Mouse (Mus musculus) ES-E14 (cell line): ENCODE results near the gene Mbd6. TPM values are rescaled to one million over a fixed set of nuclear protein-coding genes. Genes with fewer than 3 reads are reported as not detected.
A peak's percentile ranks its signal among the peaks of the same experiment; 100 is the strongest.

Source experiments
- DNase-seq: peaks from one replicate; pipeline ENCODE4 v3.0.0-alpha.2; 2013; ENCODE audit warnings: low read depth, low spot score
- H3K27ac ChIP-seq: 2 replicates; pipeline ENCODE4 v1.5.1; 2012; ENCODE audit warnings: low read depth, mild to moderate bottlenecking, low read length, moderate library complexity, mixed read lengths; ENCODE audit not compliant: poor library complexity, insufficient read depth, severe bottlenecking
- H3K36me3 ChIP-seq: 2 replicates; pipeline ENCODE4 v1.6.1; 2012; ENCODE audit warnings: mild to moderate bottlenecking, low read length, moderate library complexity, mixed read lengths; ENCODE audit not compliant: control insufficient read depth, poor library complexity, insufficient read depth, severe bottlenecking
- H3K4me1 ChIP-seq, 2 experiments: fragments of 150-350 bp in 1 of 2; sonication (generic) in 1 of 2; 2 replicates each; pipeline ENCODE4 v1.6.1; 2012; ENCODE audit warnings: low read length in 2 of 2, mild to moderate bottlenecking in 1 of 2, mixed read lengths in 1 of 2; ENCODE audit not compliant: control insufficient read depth in 2 of 2, insufficient read depth in 2 of 2, poor library complexity in 1 of 2
- H3K4me3 ChIP-seq, 2 experiments: fragments of 150-350 bp in 1 of 2; sonication (generic) in 1 of 2; 2 replicates each; pipeline ENCODE4 v1.5.1; 2012; ENCODE audit warnings: low read length in 2 of 2, low read depth in 1 of 2, mild to moderate bottlenecking in 1 of 2, mixed read lengths in 1 of 2; ENCODE audit not compliant: insufficient read depth in 1 of 2, poor library complexity in 1 of 2, severe bottlenecking in 1 of 2
- H3K9ac ChIP-seq: 2 replicates; pipeline ENCODE4 v1.6.1; 2012; ENCODE audit warnings: low read depth, mild to moderate bottlenecking, low read length, mixed read lengths; ENCODE audit not compliant: poor library complexity, insufficient read depth, severe bottlenecking
- H3K9me3 ChIP-seq: fragments of 150-350 bp; sonication (generic); 2 replicates; pipeline ENCODE4 v1.6.1; 2012; ENCODE audit warnings: low read depth, mild to moderate bottlenecking, low read length; ENCODE audit not compliant: control insufficient read depth, insufficient read depth
- CHD2 ChIP-seq: IDR thresholded peaks from 2 replicates; pipeline ENCODE4 v1.6.1; 2014; ENCODE audit warnings: mild to moderate bottlenecking, low read depth, low read length, inconsistent platforms
- HCFC1 ChIP-seq: IDR thresholded peaks from 2 replicates; pipeline ENCODE4 v1.6.1; 2012; ENCODE audit warnings: low read length, inconsistent platforms, borderline replicate concordance; ENCODE audit not compliant: insufficient read depth
- MAFK ChIP-seq: IDR thresholded peaks from 2 replicates; pipeline ENCODE4 v1.6.1; 2014; ENCODE audit warnings: mild to moderate bottlenecking, low read depth, low read length, inconsistent platforms; ENCODE audit not compliant: insufficient read depth
- ZC3H11A ChIP-seq: IDR thresholded peaks from 2 replicates; pipeline ENCODE4 v1.6.1; 2012; ENCODE audit warnings: low read depth, mild to moderate bottlenecking, inconsistent platforms, low read length, borderline replicate concordance
- ZNF384 ChIP-seq: IDR thresholded peaks from 2 replicates; pipeline ENCODE4 v1.6.1; 2012; ENCODE audit warnings: low read depth, low read length, inconsistent platforms
- in situ Hi-C, 2 experiments: fragments of 600-800 bp; cut with MboI; formaldehyde crosslinking; loops; one replicate each; pipeline ENCODE4 v1.15.1; 2025; ENCODE audit warnings: low sequenced_read_pairs in 2 of 2, inconsistent platforms in 1 of 2; ENCODE audit not compliant: unreplicated experiment in 2 of 2
- total RNA-seq: library from RNA; depleted of rRNA; stranded (reverse); fragments of 300-350 nt; gene quantifications from 2 replicates; pipeline ENCODE4 v1.2.3, GENCODE M21; 2012

Gene Mbd6
- total RNA-seq, 1 experiment: 15.8 TPM

- peaks cover 0 to 5% of the 10 kb centered on the region in 2 experiments; a peak in 2 of 4 replicates for H3K4me1 ChIP-seq
- H3K4me3 ChIP-seq: no peak overlapping the region
- peaks cover 48% of the 10 kb centered on the region for H3K36me3 ChIP-seq
- DNase-seq: no peak
- TF ChIP-seq ZNF384: no peak
- TF ChIP-seq CHD2: no peak
- no peak overlapping the region for H3K9ac ChIP-seq
- H3K9me3 ChIP-seq: no peaks in the 10 kb centered on the region
- H3K27ac ChIP-seq: no peak overlapping the region
- in situ Hi-C loops: no loop called here
Measured at GRCm38 (mm10) chr10:127294895-127295510, 6.2 kb upstream of the Mbd6 start.

DNA sequence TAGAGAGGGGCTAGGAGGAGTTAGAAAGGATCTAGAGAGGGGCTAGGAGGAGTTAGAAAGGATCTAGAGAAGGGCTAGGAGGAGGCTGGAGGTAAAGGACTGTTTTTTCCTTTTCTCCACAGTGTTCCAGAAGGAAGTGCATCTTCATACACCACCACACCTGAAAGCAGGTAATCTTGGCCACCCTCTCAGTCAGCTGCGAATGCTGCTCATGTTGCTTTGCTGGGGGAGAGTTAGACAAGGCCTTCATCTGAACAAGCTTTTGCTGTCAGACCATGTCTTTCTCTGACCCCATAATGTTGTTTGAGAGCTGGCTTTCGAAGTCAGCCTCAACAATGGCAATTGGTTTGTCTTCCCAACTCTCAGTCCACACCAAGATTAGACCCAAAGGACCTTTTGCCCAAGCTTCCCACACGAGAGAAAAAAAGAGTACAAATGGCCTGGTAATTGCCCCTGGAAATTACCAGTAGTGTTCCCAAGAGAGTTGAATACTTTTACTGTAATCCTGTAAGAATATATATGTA lies 4.8 kb upstream of the Mbd6 start:
- in situ Hi-C loops: no loop called here
- Histone ChIP-seq H3K9ac (no peak overlapping the region), H3K4me3 (no peak overlapping the region), H3K4me1 (peaks cover 2 to 8% of the 10 kb centered on the region in 2 experiments; a peak in 3 of 4 replicates), H3K27ac (no peak overlapping the region), H3K9me3 (no peaks in the 10 kb centered on the region), H3K36me3 (peaks cover 35% of the 10 kb centered on the region)
- DNase-seq: no peak
- TF ChIP-seq MAFK (no peak), ZC3H11A (no peak)

GRCm38 (mm10) chr10:127292987-127293538 lies 4.2 kb upstream of the Mbd6 start:
- in situ Hi-C loops: no loop called here
- H3K9me3 ChIP-seq: no peaks in the 10 kb centered on the region
- H3K4me1 ChIP-seq: peaks cover 2 to 8% of the 10 kb centered on the region in 2 experiments; a peak in 3 of 4 replicates
- DNase-seq: no peak
- H3K9ac ChIP-seq: no peak overlapping the region
- peaks cover 34% of the 10 kb centered on the region for H3K36me3 ChIP-seq
- no peak for TF ChIP-seq ZC3H11A
- TF ChIP-seq MAFK: no peak
- TF ChIP-seq CHD2: no peak
- TF ChIP-seq HCFC1: no peak
- no peak for TF ChIP-seq ZNF384
- H3K4me3 ChIP-seq: no peak overlapping the region
- no peak overlapping the region for H3K27ac ChIP-seq

DNA sequence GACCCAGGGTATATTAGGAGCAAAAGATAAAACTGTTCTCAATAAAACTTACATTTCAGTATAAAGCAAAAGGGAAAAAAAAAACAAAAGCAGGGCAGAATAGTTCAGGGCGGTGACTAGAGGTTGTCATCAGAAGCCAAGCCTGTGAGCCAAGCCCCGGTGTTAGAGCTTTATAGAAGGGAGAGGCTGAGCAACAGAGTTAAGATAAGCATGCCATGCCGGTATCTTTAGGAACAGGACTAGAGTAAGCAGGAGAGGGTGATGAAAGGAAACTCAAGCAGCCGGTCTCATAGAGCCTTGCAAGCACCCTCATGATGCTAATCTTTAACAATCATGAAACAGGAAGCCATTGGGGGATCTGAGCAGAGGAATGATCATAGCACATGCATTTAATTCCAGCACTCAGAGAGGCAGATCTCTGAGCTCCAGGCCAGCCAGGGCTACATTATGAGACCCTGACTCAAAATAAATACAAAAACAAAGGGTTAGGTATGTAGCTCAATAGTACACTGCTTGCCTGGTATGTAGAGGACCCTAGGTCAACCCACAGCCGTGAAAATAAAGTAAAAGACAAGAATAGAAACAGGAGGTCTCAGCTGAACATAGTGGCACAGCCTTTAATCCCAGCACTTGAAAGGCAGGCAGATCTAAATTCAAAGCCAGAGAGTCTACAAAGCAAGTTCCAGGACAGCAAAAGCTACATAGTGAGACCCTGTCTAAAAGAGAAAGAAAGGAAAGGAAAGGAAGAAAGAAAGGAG lies 3.2 kb upstream of the Mbd6 start:
- Histone ChIP-seq H3K4me1 (peaks cover 4 to 15% of the 10 kb centered on the region in 2 experiments), H3K36me3 (peaks cover 30% of the 10 kb centered on the region), H3K27ac (no peak overlapping the region), H3K9me3 (no peaks in the 10 kb centered on the region), H3K9ac (no peak overlapping the region), H3K4me3 (peak overlapping the region in 1 of 2 experiments; percentile 71; a peak in 2 of 4 replicates)
- TF ChIP-seq HCFC1 (no peak), ZC3H11A (no peak), CHD2 (no peak), ZNF384 (no peak), MAFK (no peak)
- in situ Hi-C loops: no loop called here
- no peak for DNase-seq
